Mouse (Mus musculus) small intestine, adult 2 months (tissue): ENCODE results near the gene Ssu2.

Source experiments
- CTCF ChIP-seq: fragments of 200-500 bp; IDR thresholded peaks from 2 replicates; pipeline ENCODE4 v1.5.1; 2012; ENCODE audit warnings: low read depth, mild to moderate bottlenecking, control low read depth, inconsistent platforms, low read length, moderate library complexity, mixed read lengths; ENCODE audit not compliant: insufficient replicate concordance, insufficient read length; ENCODE audit errors: extremely low read depth
- POLR2A ChIP-seq: fragments of 200-500 bp; IDR thresholded peaks from 2 replicates; pipeline ENCODE4 v1.6.1; 2012; ENCODE audit warnings: low read depth, mild to moderate bottlenecking, control low read depth, inconsistent platforms, low read length, moderate library complexity

DNA sequence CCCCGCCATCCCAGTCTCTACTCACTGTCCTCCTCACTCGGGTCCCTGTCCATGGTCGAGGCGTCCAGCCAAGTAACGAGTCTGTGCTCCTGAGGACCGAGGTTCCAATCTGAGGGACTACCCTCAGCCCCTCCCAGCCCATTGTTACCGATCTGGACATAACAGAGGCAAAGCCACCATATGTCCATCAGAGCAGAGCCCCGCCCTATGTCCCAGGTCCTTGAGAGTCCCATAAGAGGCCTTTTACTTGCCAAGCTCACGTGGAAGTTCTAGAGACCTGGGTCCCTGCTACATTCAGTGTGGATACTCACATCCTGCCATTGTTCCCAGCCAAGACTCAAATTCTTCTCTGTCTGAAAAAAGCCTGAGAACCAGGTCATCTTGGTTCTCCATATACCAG is at the start of gene Ssu2:
- TF ChIP-seq POLR2A (no peak), CTCF (no peak)
